Mouse (Mus musculus) layer of hippocampus, adult 18-20 months (tissue): ENCODE results near the gene Cckbr. TPM values are rescaled to one million over a fixed set of nuclear protein-coding genes. Genes with fewer than 3 reads are reported as not detected.
A peak's percentile ranks its signal among the peaks of the same experiment; 100 is the strongest.
"Not testable (repeated sequence)": the region's sequence is repeated elsewhere in the genome, so short reads cannot be mapped to it uniquely, and the experiment has no call there.

Experiments used
- DNase-seq, 2 experiments: peaks; one replicate each; pipeline ENCODE4 v3.0.0; 2022; ENCODE audit warnings: low spot score in 2 of 2
- total RNA-seq, 2 experiments: library from RNA; stranded (reverse); gene quantifications; 2 replicates each; pipeline ENCODE4 v1.2.3; 2021

The Cckbr gene
- total RNA-seq, 2 experiments from 2014 or later, result 5.4 to 9.2 TPM

GRCm38 (mm10) chr7:105434798-105435197 is 9.3 kb downstream of the Cckbr start:
- no peak for DNase-seq

- DNase-seq, result no peak
Observed at GRCm38 (mm10) chr7:105437979-105438772, 12.6 kb downstream of the Cckbr start.

GRCm38 (mm10) chr7:105441426-105441825 is 15.9 kb downstream of the Cckbr start:
- DNase-seq, result no peak

- no peak for DNase-seq
Observed at GRCm38 (mm10) chr7:105445076-105445475, 19.5 kb downstream of the Cckbr start.

- not testable (repeated sequence) for DNase-seq
Observed at GRCm38 (mm10) chr7:105453345-105453744, 27.8 kb downstream of the Cckbr start.

- DNase-seq, result no peak
Observed at GRCm38 (mm10) chr7:105458546-105458945, 33.0 kb downstream of the Cckbr start.

- DNase-seq, result peak in 1 of 2 experiments; percentile 28
Observed at GRCm38 (mm10) chr7:105465505-105465904, 40.0 kb downstream of the Cckbr start.

- peak; percentile 7 to 42 for DNase-seq
Observed at GRCm38 (mm10) chr7:105472607-105473006, 47.1 kb downstream of the Cckbr start.

GRCm38 (mm10) chr7:105474771-105475315 is 49.3 kb downstream of the Cckbr start:
- DNase-seq, result no peak

- no peak for DNase-seq
Observed at GRCm38 (mm10) chr7:105475396-105475949, 49.9 kb downstream of the Cckbr start.

GRCm38 (mm10) chr7:105476683-105477432 is 51.3 kb downstream of the Cckbr start:
- DNase-seq, result no peak

GRCm38 (mm10) chr7:105477433-105477700 is 51.8 kb downstream of the Cckbr start:
- no peak for DNase-seq

- peak in 1 of 2 experiments; percentile 78 for DNase-seq
Observed at GRCm38 (mm10) chr7:105477841-105478240, 52.3 kb downstream of the Cckbr start.

- DNase-seq, result no peak
Observed at GRCm38 (mm10) chr7:105478344-105478743, 52.8 kb downstream of the Cckbr start.

- DNase-seq, result no peak
Observed at GRCm38 (mm10) chr7:105479232-105479631, 53.7 kb downstream of the Cckbr start.

GRCm38 (mm10) chr7:105480081-105480480 is 54.5 kb downstream of the Cckbr start:
- DNase-seq, result peak in 1 of 2 experiments; percentile 19

GRCm38 (mm10) chr7:105480561-105481504 is 55.3 kb downstream of the Cckbr start:
- no peak for DNase-seq

GRCm38 (mm10) chr7:105481505-105482411 is 56.2 kb downstream of the Cckbr start, which contains the start of gene Cavin3:
Cavin3 (minus strand) TSS chr7:105482300.
- DNase-seq, result peak; percentile 40 to 58

GRCm38 (mm10) chr7:105482426-105482825 is 56.9 kb downstream of the Cckbr start:
- no peak for DNase-seq

- no peak for DNase-seq
Observed at GRCm38 (mm10) chr7:105485029-105485428, 59.5 kb downstream of the Cckbr start.
